Mouse (Mus musculus): ENCODE data around the gene Pgap1.

Pgap1 gene

DNA sequence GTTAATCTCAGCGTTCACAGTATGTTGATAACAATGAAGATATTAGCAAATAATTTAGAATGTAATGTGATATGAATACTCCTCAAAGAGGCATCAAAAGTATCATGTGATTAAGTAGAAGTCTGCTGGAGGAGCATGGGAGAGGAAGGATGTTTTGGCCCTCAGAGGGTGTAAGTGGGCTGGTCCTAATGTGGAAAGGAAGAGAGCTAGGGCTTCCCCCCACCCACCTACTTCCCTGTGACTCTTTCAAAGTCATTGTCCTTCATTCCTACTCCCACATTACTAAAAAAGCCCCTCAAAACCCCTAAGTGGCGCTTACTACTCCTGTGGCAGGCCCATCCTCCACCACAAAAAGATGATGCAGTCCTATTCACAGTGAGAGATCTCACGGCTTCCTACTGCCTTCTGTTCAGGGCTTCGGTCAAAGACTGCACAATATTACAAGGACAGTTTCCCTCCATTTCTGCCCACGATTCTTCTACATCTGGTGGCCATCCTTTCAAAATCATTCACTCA lies 37.4 kb downstream of the Pgap1 start:
- DNase-seq (ENCODE audit: low spot score), result no peak

DNA sequence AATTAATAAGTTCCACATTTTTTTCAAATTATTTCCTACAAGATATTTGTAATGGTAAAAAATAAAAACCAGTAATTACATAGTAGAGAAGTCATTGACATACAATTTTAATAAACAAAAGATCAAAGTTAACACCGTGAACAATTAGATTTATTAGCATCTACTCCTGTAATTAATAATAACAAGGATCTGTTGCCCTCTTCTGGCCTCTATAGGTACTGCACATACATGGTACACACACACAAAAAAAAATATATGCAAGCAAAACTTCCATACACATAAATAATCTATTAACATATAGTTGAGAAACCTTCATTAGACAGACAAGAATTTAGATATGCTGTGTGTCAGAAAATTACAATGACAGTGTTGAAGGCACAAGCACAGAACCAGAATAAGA lies 43.6 kb downstream of the Pgap1 start:
- DNase-seq (ENCODE audit: low spot score), result no peak

DNA sequence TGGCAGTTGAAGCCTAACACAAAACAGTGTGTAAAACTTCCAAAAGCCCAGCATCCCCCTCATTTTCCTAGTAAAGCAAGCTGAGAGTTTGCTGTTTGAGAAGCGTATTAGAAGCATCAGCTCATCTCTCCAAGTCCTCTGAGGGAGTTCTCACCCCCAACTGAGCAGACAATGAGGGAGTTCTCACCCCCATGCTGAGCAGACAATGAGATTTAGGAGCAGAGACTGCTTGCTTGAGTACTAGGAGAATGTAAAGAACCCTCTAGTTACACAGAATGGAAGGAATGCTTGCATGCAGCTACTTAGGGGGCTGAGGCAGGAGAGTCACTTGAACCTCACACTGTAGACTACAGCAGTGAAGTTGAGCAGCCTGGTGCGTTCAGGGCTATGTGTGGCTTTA lies 59.0 kb downstream of the Pgap1 start:
- DNase-seq (ENCODE audit: low spot score), result no peak

DNA sequence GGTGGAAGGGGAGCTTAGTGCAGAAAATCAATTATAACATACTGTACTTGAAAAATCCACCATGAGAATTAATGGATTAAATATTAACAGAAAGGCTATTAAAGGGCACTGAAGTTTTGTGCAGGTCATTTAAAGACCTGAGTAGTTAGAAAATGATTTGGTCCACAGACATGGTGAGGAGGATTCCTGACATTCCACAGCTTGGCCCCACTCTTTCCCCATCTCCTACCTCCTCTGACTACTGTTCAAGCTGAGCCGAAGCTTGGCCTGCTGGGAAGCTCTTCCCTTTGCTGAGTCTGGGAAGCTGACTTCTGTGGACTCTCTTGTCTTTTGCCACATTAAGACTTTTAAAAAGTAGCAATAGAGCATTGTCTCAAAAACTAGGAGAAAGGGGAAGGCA lies 61.2 kb downstream of the Pgap1 start:
- DNase-seq (ENCODE audit: low spot score), result no peak

DNA sequence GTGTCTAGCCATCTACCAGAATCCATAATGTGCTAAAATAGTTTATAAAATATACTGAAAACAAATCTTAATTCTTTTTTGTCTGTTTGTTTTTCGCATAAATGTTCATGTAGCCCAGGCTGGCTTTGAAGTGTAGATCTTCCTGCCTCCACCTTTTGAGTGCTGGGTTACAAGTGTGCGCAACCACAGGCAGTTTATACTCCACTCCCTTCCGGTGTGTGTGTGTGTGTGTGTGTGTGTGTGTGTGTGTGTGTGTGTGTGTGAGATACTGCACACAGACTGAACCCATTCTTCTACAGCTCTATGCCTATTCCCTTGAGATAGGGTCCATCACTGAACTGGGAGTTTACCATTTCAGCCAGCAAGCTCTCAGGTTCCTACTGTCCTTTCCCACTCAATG lies 64.0 kb downstream of the Pgap1 start:
- DNase-seq (ENCODE audit: low spot score), result no peak

DNA sequence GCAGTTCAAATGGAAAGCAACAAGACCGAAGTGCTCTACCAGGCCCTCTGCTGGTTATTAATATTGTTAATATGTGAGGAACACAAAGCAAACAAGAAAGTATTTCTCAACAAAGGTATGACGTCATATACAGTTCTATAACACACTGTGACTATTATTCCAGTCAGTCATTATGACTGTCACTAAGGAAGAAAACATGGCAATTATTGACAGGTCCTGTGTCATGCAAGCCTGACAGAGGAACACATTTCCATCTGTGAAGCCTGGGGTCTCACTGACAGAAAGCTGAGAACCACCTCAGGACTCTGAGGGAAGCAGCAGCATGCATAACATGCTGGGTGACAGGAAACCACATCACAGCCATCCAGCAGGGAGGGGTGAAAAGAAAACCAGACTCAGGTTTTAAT lies 65.0 kb downstream of the Pgap1 start:
- no peak for DNase-seq (ENCODE audit: low spot score)

DNA sequence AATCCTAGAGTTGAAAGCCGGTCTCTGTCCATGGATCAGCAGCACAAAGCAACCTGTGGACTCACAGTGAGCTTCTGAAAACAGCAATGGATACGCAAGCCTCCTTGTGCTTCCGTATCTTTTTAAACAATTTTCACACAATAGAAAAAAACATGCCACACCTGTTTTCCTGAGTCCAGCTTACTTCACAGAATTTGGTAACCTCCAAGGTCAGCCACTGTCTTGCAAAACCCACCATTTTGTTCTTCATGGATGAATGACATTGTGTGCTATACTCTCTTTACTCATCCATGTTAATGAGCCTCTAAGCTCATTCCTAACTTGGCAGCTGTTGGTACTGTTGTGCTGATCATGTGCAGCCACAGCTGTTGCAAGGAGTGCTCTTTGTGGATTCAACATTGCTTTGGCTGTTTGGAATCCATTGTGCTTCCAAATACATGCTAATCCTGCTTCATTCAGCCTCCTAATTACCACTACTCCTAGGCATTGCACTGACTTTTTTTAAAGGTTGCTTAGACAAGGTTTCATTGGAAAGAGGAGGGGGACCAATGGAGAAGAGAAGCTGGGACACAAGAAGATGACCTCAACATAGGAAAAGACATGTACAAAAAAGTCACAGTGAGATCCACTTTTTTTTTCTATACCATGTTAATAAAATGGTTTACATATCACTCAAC lies 72.6 kb downstream of the Pgap1 start:
- DNase-seq (ENCODE audit: low spot score), result no peak

DNA sequence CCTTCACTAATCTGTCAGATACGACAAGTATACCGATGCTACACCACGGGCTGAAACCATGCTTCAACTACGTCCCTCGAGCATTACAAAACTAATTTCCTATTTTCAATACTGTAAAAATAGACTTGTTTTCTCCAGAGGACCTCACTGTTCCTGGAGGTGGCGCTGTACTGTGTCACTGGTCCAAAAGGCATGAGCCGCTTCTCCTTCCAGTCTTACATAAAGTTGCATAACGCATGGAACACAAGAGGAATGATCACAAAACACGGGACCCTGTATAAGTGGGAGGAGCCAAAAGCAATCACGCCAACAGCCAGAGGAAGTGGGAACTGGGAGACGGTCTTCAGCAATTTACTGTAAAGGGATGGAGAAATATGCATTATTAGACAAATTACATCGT lies 77.0 kb downstream of the Pgap1 start:
- no peak for DNase-seq (ENCODE audit: low spot score)

DNA sequence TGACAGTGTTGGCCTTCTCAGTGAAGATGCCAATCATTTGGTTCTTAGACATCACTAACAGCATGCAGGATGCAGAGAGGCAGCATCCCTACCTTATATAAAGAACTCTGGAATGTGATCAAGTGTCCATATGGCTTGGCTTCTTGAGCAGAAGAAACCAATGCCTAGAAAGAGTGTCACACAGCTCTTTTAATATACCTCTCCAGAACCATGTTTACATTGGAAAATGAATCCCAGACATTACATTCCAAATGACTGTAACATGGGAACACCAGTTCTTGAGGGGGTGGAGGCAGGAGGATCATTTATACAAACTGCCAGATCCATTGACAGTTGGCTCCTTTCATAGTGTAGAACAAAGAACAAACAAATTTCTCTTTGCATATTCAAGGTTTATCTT lies 88.8 kb downstream of the Pgap1 start:
- no peak for DNase-seq (ENCODE audit: low spot score)

DNA sequence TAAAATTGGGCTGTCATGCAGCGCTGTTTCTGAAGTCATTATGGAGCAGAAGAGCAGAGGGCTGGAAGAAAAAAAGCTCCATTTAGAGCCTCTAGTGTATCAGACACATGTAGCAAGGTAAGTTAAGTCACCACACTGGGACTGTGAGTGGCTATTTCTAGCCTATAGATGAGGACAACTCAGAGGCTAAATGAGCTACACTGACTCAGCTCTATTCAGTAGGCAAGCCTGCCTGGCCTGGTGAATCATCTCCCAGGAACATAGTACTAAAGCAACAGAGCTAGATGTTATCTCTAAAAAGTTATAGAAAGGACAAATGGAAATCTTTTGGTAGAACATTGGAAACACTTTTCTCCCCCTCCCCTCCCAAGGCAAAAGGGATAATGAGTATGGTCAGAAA lies 90.1 kb downstream of the Pgap1 start:
- no peak for DNase-seq (ENCODE audit: low spot score)

DNA sequence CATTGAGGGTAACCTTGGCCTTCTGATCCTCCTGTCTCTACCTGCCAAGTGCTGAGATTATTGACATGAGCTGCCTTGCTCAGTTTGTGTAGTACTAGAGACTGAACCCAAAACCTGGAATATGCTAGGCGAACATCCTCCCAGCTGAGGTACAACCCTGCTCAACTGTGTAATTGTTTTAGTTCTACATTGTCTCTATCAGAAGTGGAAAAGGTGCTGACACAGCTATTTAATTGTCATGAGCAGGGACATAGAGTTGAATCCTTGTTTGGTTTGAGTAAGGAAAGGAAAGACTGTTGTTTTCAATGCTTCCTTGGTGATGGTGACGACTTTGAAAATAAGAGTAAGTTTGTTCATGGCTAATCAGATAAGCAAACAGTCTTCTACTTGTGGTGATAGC lies 105.4 kb downstream of the Pgap1 start:
- DNase-seq (ENCODE audit: low spot score), result no peak

DNA sequence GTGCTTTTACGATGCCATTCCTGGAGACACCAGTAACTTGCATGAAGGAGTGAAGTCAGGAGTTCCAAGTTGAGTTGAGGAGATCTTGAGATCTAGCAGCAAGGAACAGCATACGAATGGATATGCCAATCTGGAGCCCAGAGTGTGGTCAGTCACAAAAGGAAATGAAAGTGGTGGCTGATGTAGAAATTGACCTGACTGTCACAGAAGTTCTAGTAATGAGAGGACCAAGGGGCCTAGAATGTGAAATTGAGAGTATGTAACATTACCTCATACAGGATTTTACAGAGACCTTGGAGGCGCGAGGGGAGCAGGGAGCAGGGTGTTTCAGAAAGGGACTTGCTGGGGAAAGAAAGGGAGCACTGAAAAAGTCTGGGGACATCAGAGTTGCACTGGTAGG lies 108.7 kb downstream of the Pgap1 start:
- DNase-seq (ENCODE audit: low spot score), result no peak

DNA sequence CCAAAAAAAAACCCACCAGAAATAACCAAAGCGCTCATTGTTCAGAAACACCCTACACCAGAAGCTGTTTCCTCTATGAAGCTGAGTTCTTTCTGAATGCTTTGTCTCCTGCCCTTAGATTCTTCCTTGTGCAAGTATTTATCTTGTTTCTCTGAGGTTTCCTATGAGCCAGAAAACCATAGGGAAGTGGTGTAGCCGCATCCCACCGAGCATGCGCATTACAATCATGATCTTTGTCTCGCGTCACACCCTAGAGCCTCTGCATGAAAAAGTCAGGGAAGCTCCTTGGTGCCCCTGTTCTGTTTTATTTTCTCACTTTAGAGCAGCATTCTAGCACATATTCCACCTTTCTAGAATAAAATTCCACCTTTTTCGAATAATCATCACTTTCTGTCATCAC lies 113.8 kb downstream of the Pgap1 start:
- no peak for DNase-seq (ENCODE audit: low spot score)

DNA sequence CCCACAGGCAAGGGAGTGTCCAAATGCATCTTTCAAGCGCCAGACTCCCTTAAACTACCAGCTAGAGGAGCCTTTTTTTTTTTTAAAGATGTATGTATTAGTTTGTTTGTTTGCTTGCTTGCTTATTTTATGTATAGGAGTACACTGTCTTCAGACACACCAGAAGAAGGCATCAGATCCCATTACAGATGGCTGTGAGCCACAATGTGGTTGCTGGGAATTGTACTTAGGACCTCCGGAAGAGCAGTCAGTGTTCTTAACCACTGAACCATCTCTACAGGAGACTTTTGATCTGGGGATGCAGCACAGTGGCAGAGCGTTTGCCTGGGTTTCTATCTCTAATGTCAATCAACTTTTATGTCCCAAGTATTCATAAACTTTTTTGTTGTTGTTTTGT lies 118.4 kb downstream of the Pgap1 start:
- DNase-seq (ENCODE audit: low spot score), result no peak

DNA sequence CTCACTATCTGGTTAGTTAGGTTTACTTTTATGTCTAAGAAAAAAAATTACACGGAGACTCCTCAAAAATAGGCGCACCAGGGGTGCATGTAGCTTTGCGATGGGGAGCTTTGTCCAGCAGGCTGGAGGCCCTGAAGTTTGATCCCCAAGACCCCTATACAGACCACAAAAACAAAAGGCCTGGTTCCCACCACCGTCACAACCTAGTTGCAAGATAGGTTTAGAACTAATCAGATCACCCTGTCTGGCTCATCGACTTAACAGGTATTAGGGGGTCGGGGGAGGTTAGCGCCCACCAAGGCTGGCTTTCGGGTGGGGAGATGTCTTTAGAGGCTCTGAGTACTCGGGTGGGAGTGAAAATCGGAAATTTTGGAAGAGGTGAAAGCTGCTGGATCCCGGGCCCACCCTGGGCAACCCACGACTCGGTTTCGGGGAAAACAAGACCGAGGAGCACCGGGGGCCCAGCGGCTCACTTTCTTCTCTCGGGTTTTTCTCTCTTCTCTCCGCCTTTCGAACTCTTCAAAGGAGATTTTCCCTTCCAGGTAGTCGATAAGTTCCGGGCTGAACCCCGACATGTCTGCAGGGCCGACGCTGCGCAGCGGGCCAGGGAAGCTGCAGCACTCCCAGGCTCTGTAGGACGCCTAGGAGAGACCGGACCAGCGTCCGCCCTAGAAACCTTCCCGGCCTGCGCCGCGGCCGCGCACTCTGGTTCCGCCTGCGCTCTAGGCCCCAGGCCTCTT lies 119.0 kb downstream of the Pgap1 start, which contains the start of gene Gtf3c3:
TSS of gene Gtf3c3 (minus strand) at position 632 of the 740 bp plus-strand sequence.
- peak; percentile 84 for DNase-seq (ENCODE audit: low spot score)

Measured in testis, postnatal 14 days (tissue).